Mouse (Mus musculus) pancreas, adult 10 weeks (tissue): ENCODE measurements around the gene Stoml2. TPM values are rescaled to one million over a fixed set of nuclear protein-coding genes. Genes with fewer than 3 reads are reported as not detected.

Experiments used
- polyA plus RNA-seq: library from polyadenylated mRNA; stranded (reverse); fragments of 350-450 nt; fragmentation: Illumina TruSeq; extraction: RNeasy Lipid Tissue Mini Kit (QIAGEN cat#74804); gene quantifications from one replicate; pipeline ENCODE4 v1.2.3, GENCODE M21; 2015; ENCODE audit warnings: low read depth, low replicate concordance; ENCODE audit not compliant: insufficient read depth

Stoml2 gene
- 13.3 TPM for polyA plus RNA-seq

DNA sequence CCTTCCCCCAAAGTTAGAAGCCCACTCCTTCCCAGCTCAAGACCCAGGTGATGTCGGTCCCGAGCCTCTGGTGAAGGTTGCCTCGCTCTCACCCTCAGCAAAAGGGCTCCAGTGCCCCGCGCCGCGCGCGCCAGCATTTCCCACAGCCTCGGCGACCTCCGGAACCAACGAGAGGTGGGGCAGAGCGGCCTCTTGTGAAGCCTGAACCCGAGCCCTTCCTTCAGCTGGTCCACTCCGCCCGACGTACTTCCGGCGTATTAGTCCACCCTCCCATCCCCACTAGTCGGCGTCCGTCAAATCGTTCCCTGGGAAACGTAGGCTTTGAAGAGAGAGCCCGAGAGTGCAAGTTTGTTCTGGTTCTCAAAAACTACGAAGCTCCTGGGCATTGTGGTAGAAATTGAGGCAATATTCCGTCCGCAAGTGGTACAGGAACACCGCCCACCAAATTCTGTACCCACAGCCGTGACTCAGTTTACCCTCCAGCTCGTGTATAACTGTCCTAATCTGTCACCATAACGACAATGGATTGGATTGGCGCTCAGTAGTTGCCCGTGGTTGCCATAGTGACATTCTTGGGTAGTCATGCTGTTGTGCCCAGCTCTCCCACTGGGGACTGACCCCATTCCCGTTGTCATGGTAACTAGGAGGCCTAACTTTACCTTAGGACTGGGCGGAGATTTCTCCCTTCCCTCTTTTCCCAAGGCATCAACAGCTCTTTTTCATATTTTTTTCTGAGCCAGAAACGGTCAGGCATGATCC, at the start of gene Stoml2:
Gene Stoml2 (minus strand): TSS at position 474 of the 759 bp plus-strand sequence.

DNA sequence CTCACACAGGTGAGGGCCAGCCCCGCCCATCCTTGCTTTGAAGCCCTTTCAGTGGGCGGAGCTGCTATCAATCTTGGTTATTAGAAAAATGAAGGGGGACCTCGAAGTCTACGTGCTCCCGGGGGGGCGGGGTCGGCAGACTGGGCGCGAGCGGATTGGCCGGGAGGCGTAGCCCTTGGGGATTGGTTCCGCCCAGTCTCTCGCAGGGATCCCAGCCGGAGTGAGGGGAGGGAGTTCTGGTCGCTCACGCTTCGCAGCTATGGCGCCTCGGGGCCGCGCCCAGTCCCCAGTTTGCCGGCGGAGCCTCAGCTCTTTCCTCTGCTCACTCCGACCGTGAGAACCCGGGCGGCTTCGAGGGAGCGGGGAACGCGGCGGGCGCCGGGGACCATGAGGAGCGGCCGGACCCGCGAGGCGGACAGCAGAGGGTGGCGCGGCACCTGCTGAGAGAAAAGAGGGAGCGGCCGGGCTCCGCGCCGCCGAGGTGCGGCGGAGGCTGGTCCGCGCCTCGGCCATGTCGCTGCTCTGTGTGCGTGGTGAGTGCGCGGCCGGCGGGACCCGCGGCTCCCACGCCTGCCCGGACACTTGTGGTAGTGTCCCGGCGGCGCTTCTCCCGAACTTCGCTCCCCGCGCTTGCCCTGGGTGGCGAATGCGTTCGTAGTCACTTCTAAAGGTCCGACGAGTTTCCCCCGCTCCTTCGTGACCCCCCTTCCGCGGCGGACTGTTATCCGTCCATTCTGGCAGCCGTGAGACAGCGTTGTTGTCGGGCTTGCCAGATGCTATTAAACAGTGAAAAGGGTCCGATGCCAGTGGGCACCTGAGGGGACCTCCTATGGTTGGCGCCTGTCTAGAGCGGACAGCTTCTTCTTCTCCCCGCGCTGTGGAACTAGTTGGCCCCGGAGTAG, 27.5 kb upstream of the Stoml2 start, which contains the start of gene Unc13b:
Gene Unc13b (plus strand): TSS at position 201 of the 902 bp plus-strand sequence.

DNA sequence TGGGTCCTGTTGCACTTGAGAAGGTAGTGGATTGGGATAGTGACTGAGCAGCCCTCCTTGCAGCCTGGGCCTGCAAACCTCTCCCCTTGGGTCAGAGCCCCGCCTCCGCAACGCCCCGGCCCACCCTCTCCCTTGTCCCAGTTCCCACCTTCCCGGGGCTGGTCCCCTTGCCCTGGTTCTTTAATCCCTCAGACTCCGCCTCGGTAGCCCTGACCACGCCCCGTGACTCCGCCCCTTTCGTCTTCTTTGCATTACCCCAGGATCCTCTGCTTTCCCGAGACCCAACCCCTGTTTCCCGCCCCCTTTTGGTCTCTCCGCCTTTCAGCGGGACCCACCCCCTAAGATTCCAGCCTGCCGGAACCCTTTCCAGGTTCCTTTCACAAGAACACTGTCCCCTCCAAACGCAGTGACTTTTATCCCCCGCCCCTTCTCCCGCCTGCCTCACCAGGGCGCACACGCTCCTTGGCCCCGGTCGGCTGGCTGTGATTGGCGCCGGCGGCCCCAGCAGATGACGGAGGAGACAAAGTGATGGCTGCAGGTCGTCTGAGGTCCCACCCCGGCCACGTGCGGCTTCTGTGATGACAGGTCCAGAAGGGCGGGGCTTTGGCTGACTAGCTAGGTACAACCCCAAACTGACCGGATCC, 14.3 kb upstream of the Stoml2 start, which contains the start of gene Fam214b:
Gene Fam214b (minus strand): TSS at position 562 of the 644 bp plus-strand sequence.

GRCm38 (mm10) chr4:43025084-43025960, 6.2 kb downstream of the Stoml2 start, which contains the start of gene Pigo:
TSS of gene Pigo (minus strand) at chr4:43025819.

GRCm38 (mm10) chr4:43010161-43011038, 21.1 kb downstream of the Stoml2 start, which contains the start of gene Fancg:
TSS of gene Fancg (minus strand) at chr4:43010506.

DNA sequence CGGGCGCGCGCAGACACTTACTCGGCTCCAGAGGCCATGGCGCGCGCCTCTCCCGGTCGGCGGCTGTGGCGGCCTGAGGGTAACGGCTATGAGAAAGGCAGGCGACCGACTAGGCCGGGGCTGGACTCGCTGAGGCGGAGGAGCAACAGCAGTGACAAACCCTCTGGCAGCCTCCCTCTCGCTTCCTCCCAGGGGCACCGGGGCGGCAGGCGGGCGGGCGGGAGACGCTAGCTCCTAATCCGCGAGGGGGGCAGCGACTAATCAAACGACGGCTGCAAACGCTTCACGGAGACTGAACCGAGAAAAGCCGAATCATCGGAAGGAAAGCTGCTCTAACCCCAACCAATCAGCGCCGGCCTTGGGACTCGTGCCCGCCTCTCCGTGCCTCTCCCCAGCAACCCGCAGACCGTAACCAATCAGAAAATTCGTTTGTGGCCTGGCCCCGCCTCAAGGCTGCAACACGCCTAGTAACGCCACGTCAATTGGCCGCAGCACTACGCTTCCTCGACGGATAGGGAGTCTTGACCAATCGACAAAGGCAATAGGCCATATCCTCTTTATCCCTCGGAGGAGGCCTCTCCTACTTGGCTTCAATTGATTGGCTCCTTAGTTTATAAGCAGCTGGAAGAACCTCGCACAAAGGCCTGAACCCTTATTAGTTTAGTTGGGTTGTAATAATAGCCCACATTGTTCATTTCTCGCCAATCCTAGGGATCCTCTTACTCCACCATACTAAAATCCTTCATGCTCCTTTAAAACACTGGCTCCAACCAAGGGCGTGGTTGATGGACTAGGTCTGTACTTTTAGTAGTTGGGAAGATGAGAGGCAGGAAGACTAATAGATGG, 31.1 kb downstream of the Stoml2 start, which contains the start of gene Vcp:
Gene Vcp (minus strand): TSS at position 367 of the 846 bp plus-strand sequence.

Other genes with a start within 250 kb of the Stoml2 start
- gene Fam205a1, start 177.8 kb downstream of the Stoml2 start, polyA plus RNA-seq: not detected
- not detected for gene Gm12394, start 174.9 kb downstream of the Stoml2 start, polyA plus RNA-seq
- not detected for gene Fam205c, start 157.5 kb downstream of the Stoml2 start, polyA plus RNA-seq
- 0.63 TPM for gene Phf24, start 115.0 kb downstream of the Stoml2 start, polyA plus RNA-seq
- 4.4 TPM for gene Dnajb5, start 81.9 kb downstream of the Stoml2 start, polyA plus RNA-seq
- gene 1700022I11Rik, start 62.1 kb downstream of the Stoml2 start, polyA plus RNA-seq: not detected
- 46.2 TPM for gene Vcp, start 31.2 kb downstream of the Stoml2 start, polyA plus RNA-seq
- gene Fancg, start 21.2 kb downstream of the Stoml2 start, polyA plus RNA-seq: 1.2 TPM
- 11.2 TPM for gene Pigo, start 5.9 kb downstream of the Stoml2 start, polyA plus RNA-seq
- gene Fam214b, start 14.5 kb upstream of the Stoml2 start, polyA plus RNA-seq: 8.0 TPM
- 12.0 TPM for gene Unc13b, start 27.2 kb upstream of the Stoml2 start, polyA plus RNA-seq
- gene Atp8b5, start 235.4 kb upstream of the Stoml2 start, polyA plus RNA-seq: 0.28 TPM